Mouse (Mus musculus) MEL (cell line): Measurements from ENCODE around the gene Lag3. TPM values are rescaled to one million over a fixed set of nuclear protein-coding genes. Genes with fewer than 3 reads are reported as not detected.

Source experiments
- DNase-seq: peaks from one replicate; pipeline ENCODE4 v3.0.0; 2011; ENCODE audit warnings: low read depth, low spot score
- H3K27ac ChIP-seq: 2 replicates; pipeline ENCODE4 v1.5.1; 2012; ENCODE audit warnings: low read depth, mild to moderate bottlenecking, control low read depth, low read length, moderate library complexity; ENCODE audit not compliant: control insufficient read depth
- H3K27me3 ChIP-seq, 2 experiments: fragments of 150-350 bp in 1 of 2; sonication (generic) in 1 of 2; 2 replicates each; pipeline ENCODE4 v1.6.1; 2012; ENCODE audit warnings: low read length in 2 of 2, mild to moderate bottlenecking in 2 of 2, improper control_type of control experiment in 1 of 2, moderate library complexity in 1 of 2; ENCODE audit not compliant: insufficient read depth in 2 of 2, control insufficient read depth in 1 of 2
- H3K36me3 ChIP-seq, 2 experiments: 2 replicates each; pipeline ENCODE4 v1.6.1; 2012 to 2014; ENCODE audit warnings: low read length in 2 of 2, improper control_type of control experiment in 1 of 2, inconsistent platforms in 1 of 2, mild to moderate bottlenecking in 1 of 2; ENCODE audit not compliant: insufficient read depth in 2 of 2, control insufficient read depth in 1 of 2
- H3K4me1 ChIP-seq, 2 experiments: fragments of 150-350 bp in 1 of 2; sonication (generic) in 1 of 2; 2 replicates each; pipeline ENCODE4 v1.6.1; 2012; ENCODE audit warnings: low read length in 2 of 2, improper control_type of control experiment in 1 of 2, mild to moderate bottlenecking in 1 of 2; ENCODE audit not compliant: insufficient read depth in 2 of 2, control insufficient read depth in 1 of 2
- H3K4me3 ChIP-seq, 2 experiments: fragments of 150-350 bp in 1 of 2; sonication (generic) in 1 of 2; 2 replicates each; pipeline ENCODE4 v1.5.1; 2012; ENCODE audit warnings: low read depth in 2 of 2, low read length in 2 of 2, mild to moderate bottlenecking in 2 of 2, moderate library complexity in 2 of 2, control low read depth in 1 of 2, improper control_type of control experiment in 1 of 2; ENCODE audit not compliant: control insufficient read depth in 1 of 2, insufficient read depth in 1 of 2
- H3K79me2 ChIP-seq: 2 replicates; pipeline ENCODE4 v1.6.1; 2012; ENCODE audit warnings: mild to moderate bottlenecking, low read length, moderate library complexity; ENCODE audit not compliant: control insufficient read depth, poor library complexity, insufficient read depth
- H3K9ac ChIP-seq: 2 replicates; pipeline ENCODE4 v1.6.1; 2012; ENCODE audit warnings: low read depth, mild to moderate bottlenecking, control low read depth, low read length, moderate library complexity; ENCODE audit not compliant: control insufficient read depth, poor library complexity, severe bottlenecking
- H3K9me3 ChIP-seq: fragments of 150-350 bp; sonication (generic); replicated peaks from 2 replicates; pipeline ENCODE4 v1.6.1; 2012; ENCODE audit warnings: mild to moderate bottlenecking, low read length, improper control_type of control experiment, moderate library complexity; ENCODE audit not compliant: insufficient read depth
- BHLHE40 ChIP-seq: IDR thresholded peaks from 2 replicates; pipeline ENCODE4 v1.6.1; 2012; ENCODE audit warnings: low read depth, mild to moderate bottlenecking, inconsistent platforms, low read length, improper control_type of control experiment, borderline replicate concordance
- E2F4 ChIP-seq: IDR thresholded peaks from 2 replicates; pipeline ENCODE4 v1.6.1; 2011; ENCODE audit warnings: low read depth, low read length, improper control_type of control experiment, borderline replicate concordance
- ETS1 ChIP-seq: IDR thresholded peaks from 2 replicates; pipeline ENCODE4 v1.6.1; 2012; ENCODE audit warnings: low read depth, mild to moderate bottlenecking, inconsistent platforms, low read length, improper control_type of control experiment, moderate library complexity
- GABPA ChIP-seq: IDR thresholded peaks from 2 replicates; pipeline ENCODE4 v1.6.1; 2012; ENCODE audit warnings: low read depth, mild to moderate bottlenecking, inconsistent platforms, low read length, improper control_type of control experiment, moderate library complexity
- MAFK ChIP-seq: IDR thresholded peaks from 2 replicates; pipeline ENCODE4 v1.6.1; 2011; ENCODE audit warnings: low read depth, mild to moderate bottlenecking, low read length, improper control_type of control experiment, borderline replicate concordance
- MAX ChIP-seq: IDR thresholded peaks from 2 replicates; pipeline ENCODE4 v1.6.1; 2011; ENCODE audit warnings: low read length, improper control_type of control experiment
- MEF2A ChIP-seq: IDR thresholded peaks from 2 replicates; pipeline ENCODE4 v1.6.1; 2014; ENCODE audit warnings: low read depth, mild to moderate bottlenecking, inconsistent platforms, low read length, improper control_type of control experiment; ENCODE audit not compliant: poor library complexity, insufficient replicate concordance, severe bottlenecking; ENCODE audit errors: extremely low read depth
- POLR2AphosphoS2 ChIP-seq: IDR thresholded peaks from 2 replicates; pipeline ENCODE4 v1.6.1; 2011; ENCODE audit warnings: low read length, improper control_type of control experiment
- POLR2AphosphoS5 ChIP-seq: IDR thresholded peaks from 2 replicates; pipeline ENCODE4 v1.6.1; 2012; ENCODE audit warnings: low read depth, borderline replicate concordance, mild to moderate bottlenecking, inconsistent platforms, low read length, moderate library complexity, mixed read lengths
- RAD21 ChIP-seq: IDR thresholded peaks from 2 replicates; pipeline ENCODE4 v1.6.1; 2011; ENCODE audit warnings: mild to moderate bottlenecking, low read depth, low read length, improper control_type of control experiment
- SIN3A ChIP-seq: IDR thresholded peaks from 2 replicates; pipeline ENCODE4 v1.6.1; 2012; ENCODE audit warnings: low read length, improper control_type of control experiment, inconsistent platforms
- SMC3 ChIP-seq: IDR thresholded peaks from 2 replicates; pipeline ENCODE4 v1.6.1; 2011; ENCODE audit warnings: low read depth, low read length, improper control_type of control experiment
- ZC3H11A ChIP-seq: IDR thresholded peaks from 2 replicates; pipeline ENCODE4 v1.6.1; 2012; ENCODE audit warnings: low read depth, mild to moderate bottlenecking, inconsistent platforms, low read length, improper control_type of control experiment
- ZKSCAN1 ChIP-seq: IDR thresholded peaks from 2 replicates; pipeline ENCODE4 v1.6.1; 2012; ENCODE audit warnings: low read depth, mild to moderate bottlenecking, inconsistent platforms, low read length, improper control_type of control experiment, moderate library complexity
- ZMIZ1 ChIP-seq: IDR thresholded peaks from 2 replicates; pipeline ENCODE4 v1.6.1; 2012; ENCODE audit warnings: low read depth, mild to moderate bottlenecking, inconsistent platforms, low read length, improper control_type of control experiment, moderate library complexity
- polyA plus RNA-seq, 2 experiments: library from polyadenylated mRNA; stranded (reverse) in 1 of 2; unstranded in 1 of 2; fragments of >175 nt in 1 of 2; fragments of >200 nt in 1 of 2; gene quantifications; 2 replicates each; pipeline versions ENCODE4 v1.2.1 to v1.2.4; 2012; ENCODE audit warnings: low replicate concordance in 2 of 2, low read depth in 1 of 2; ENCODE audit not compliant: insufficient read length in 2 of 2, insufficient read depth in 1 of 2, missing spikeins in 1 of 2
- total RNA-seq: library from RNA; depleted of rRNA; stranded (reverse); fragments of 300-350 nt; gene quantifications from 2 replicates; pipeline ENCODE4 v1.2.3, GENCODE M21; 2012

Gene Lag3
- total and polyA plus RNA-seq, 3 experiments, result 0.35 to 1.3 TPM; not detected in 1

DNA sequence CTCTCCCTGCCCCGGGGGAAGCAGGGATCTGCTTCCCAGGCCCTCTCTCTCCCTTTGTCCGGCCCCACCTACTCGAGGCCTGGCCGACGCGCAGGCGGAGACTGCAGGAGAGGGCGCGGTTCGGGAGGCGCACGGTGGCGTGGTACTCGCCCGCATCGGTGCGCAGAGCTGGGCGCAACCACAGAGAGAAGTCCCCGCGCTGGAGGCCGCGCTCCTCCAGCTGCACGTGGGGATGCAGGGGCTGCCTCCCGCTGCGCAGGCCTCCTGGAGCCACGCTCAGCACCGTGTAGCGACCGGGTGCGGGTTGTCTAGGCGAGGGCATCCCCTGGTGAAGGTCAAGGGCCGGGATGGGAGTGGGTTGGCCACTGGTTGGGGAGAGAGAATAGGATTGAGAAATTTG, 1.5 kb downstream of the Lag3 start:
- Histone ChIP-seq H3K9ac (no peak overlapping the region), H3K4me3 (no peak overlapping the region), H3K27me3 (no peaks in the 10 kb centered on the region), H3K27ac (no peak overlapping the region), H3K79me2 (no peaks in the 10 kb centered on the region), H3K36me3 (peaks cover 0 to 13% of the 10 kb centered on the region in 2 experiments; a peak in 2 of 4 replicates), H3K4me1 (peaks cover 6 to 14% of the 10 kb centered on the region in 2 experiments), H3K9me3 (no peaks in the 10 kb centered on the region)
- no peak for TF ChIP-seq ZC3H11A
- TF ChIP-seq MEF2A, result no peak
- TF ChIP-seq BHLHE40, result no peak
- TF ChIP-seq MAFK, result no peak
- TF ChIP-seq SIN3A, result no peak
- TF ChIP-seq ZMIZ1, result no peak
- TF ChIP-seq ETS1, result no peak
- TF ChIP-seq ZKSCAN1, result no peak
- no peak for DNase-seq

- TF ChIP-seq RAD21 (no peak), GABPA (no peak), SMC3 (no peak), POLR2AphosphoS2 (no peak), POLR2AphosphoS5 (no peak), MAX (no peak), E2F4 (no peak), ZKSCAN1 (no peak)
- Histone ChIP-seq H3K9ac (no peak overlapping the region), H3K9me3 (no peaks in the 10 kb centered on the region), H3K36me3 (peaks cover 0 to 4% of the 10 kb centered on the region in 2 experiments; a peak in 2 of 4 replicates), H3K27me3 (no peaks in the 10 kb centered on the region), H3K4me1 (peaks cover 0 to 8% of the 10 kb centered on the region in 2 experiments; a peak in 3 of 4 replicates), H3K4me3 (no peak overlapping the region), H3K79me2 (peaks cover 2% of the 10 kb centered on the region; the same call in 1 of the 2 replicates), H3K27ac (no peak overlapping the region)
- no peak for DNase-seq
Measured at GRCm38 (mm10) chr6:124907767-124908166, 3.7 kb downstream of the Lag3 start.
